Mouse (Mus musculus): ENCODE results near the gene Rps18. TPM values are rescaled to one million over a fixed set of nuclear protein-coding genes. Genes with fewer than 3 reads are reported as not detected.

The Rps18 gene
- polyA plus RNA-seq, 1 experiment: 488 TPM

DNA sequence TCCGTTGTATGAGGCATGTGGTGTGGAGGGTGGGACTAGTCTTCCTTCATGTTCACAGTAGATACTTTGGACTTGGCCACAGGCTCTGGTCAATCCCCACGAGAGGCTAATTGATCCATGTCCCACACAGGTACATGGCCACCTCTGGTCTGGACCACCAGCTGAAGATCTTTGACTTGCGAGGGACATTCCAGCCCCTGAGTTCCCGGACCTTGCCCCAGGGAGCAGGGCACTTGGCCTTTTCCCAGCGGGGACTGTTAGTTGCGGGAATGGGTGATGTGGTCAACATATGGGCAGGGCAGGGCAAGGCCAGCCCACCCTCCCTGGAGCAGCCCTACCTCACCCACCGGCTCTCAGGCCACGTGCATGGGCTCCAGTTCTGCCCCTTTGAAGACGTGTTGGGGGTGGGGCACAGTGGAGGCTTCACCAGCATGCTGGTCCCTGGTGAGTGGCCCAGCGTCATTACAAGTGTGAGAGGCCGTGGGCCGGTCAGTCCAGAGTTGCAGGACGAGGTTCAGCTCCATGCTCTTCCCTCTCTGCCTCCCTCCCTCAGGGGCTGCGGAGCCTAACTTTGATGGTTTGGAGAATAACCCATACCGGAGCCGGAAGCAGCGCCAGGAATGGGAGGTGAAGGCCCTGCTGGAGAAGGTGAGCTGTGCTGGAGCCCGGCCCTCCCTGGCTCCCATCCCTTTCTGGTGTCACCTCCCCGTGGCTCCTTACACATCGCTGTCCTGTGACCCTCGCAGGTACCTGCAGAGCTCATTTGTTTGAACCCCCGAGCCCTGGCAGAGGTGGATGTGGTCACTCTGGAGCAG is 7.5 kb downstream of the Rps18 start:
- no peak for DNase-seq (ENCODE audit: extremely low spot score in 1 of 2, low spot score in 1 of 2)

GRCm38 (mm10) chr17:33947430-33948089 is 8.2 kb downstream of the Rps18 start:
- peak in 1 of 2 experiments; percentile 31 for DNase-seq (ENCODE audit: extremely low spot score in 1 of 2, low spot score in 1 of 2)

- DNase-seq (ENCODE audit: extremely low spot score in 1 of 2, low spot score in 1 of 2): no peak
Measured at GRCm38 (mm10) chr17:33943454-33943853, 12.3 kb downstream of the Rps18 start.

GRCm38 (mm10) chr17:33941381-33941780 is 14.4 kb downstream of the Rps18 start:
- DNase-seq (ENCODE audit: extremely low spot score in 1 of 2, low spot score in 1 of 2): no peak

DNA sequence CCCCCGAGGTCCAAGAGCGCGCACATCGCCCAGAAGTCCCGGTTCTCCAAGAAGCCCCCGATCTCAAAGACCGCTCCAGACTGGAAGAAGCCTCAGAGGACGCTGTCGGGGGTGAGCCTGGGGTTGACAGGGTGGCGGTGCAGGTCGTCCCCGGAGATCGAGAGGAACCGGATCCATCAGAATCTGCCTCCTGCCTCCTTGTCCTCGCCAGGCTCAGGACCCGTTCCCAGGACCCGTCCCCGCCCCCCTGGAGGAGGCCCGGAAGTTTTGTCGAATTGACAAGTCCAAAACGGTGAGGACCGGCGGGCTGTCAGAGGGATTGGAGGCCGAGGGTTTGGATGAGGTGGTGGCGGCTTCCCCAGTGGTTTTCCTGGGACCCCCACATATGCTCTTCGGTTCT is 14.8 kb downstream of the Rps18 start:
- DNase-seq (ENCODE audit: extremely low spot score in 1 of 2, low spot score in 1 of 2): no peak

DNA sequence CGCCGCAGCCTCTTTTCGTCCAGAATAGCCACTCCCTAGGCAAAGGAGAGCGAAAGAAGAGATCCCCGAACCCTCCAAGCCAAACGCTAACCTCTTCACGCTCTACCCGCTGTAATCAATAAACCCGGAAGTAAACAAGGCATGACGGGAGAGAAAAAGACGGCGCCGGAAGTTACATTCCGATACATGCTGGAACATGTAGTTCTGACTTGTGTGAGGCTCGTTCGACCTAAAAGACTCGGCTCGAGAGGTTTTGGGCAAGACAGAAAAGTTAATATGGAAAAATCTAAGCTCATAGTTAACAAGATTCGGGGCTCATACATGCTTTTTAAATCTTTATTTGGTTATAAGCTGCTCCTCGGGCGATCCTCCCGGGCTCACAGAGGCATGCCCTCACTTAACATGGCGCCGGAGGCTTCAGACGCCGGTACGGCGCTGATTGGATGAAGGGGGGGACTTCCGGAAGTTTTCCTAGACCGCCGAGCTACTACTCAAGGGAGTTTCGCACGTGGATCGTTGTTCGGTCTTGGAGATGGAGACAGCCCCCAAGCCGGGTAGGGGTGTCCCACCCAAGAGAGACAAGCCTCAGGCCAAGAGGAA is 15.5 kb downstream of the Rps18 start, which contains the start of the genes Pfdn6 and Wdr46:
Gene Pfdn6 (minus strand): TSS at position 138 of the 600 bp plus-strand sequence.
Gene Wdr46 (plus strand): TSS at position 455 of the 600 bp plus-strand sequence.
- DNase-seq (ENCODE audit: extremely low spot score in 1 of 2, low spot score in 1 of 2): peak; percentile 83 to 95

- no peak for DNase-seq (ENCODE audit: extremely low spot score in 1 of 2, low spot score in 1 of 2)
Measured at GRCm38 (mm10) chr17:33938783-33939182, 17.0 kb downstream of the Rps18 start.

- no peak for DNase-seq (ENCODE audit: extremely low spot score in 1 of 2, low spot score in 1 of 2)
Measured at GRCm38 (mm10) chr17:33936993-33937392, 18.8 kb downstream of the Rps18 start.

- DNase-seq (ENCODE audit: extremely low spot score in 1 of 2, low spot score in 1 of 2): no peak
Measured at GRCm38 (mm10) chr17:33935422-33936055, 20.3 kb downstream of the Rps18 start.

DNA sequence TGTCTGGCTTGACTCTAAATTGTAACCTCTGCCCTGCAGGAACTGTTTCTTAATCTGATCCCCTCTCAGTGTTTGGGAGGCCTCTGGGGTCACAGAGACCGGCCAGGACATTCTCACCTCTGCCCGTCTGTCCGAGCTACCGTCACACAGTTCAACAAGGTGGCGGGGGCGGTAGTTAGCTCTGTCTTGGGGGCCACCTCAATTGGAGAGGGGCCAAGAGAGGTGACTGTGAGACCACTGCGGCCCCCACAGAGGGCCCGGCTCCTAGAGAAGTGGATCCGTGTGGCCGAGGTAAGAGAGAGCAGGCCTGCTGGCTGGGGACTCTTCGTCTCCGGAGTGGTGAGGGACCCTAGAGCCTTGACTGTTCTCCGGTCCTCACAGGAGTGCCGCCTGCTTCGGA is 22.8 kb downstream of the Rps18 start:
- DNase-seq (ENCODE audit: extremely low spot score in 1 of 2, low spot score in 1 of 2): no peak

DNA sequence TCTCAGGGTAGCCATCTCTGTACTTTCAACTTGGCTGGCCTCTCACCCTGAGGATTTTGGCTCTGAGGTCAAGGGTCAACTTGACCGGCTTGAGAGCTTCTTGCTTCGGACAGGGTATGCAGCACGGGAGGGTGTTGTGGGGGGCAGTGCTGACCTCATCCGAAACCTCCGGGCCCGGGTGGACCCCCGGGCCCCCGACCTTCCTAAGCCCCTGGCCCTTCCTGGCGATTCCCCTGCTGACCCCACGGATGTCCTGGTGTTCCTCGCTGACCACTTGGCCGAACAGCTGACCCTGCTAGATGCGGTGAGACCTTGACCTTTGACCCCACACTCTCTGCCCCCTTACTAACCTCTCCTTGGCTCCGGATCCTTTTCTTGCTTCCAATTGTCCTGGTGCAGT is 23.4 kb downstream of the Rps18 start:
- no peak for DNase-seq (ENCODE audit: extremely low spot score in 1 of 2, low spot score in 1 of 2)

- DNase-seq (ENCODE audit: extremely low spot score in 1 of 2, low spot score in 1 of 2): no peak
Measured at GRCm38 (mm10) chr17:33931947-33932346, 23.9 kb downstream of the Rps18 start.

GRCm38 (mm10) chr17:33931159-33931866 is 24.5 kb downstream of the Rps18 start:
- no peak for DNase-seq (ENCODE audit: extremely low spot score in 1 of 2, low spot score in 1 of 2)

DNA sequence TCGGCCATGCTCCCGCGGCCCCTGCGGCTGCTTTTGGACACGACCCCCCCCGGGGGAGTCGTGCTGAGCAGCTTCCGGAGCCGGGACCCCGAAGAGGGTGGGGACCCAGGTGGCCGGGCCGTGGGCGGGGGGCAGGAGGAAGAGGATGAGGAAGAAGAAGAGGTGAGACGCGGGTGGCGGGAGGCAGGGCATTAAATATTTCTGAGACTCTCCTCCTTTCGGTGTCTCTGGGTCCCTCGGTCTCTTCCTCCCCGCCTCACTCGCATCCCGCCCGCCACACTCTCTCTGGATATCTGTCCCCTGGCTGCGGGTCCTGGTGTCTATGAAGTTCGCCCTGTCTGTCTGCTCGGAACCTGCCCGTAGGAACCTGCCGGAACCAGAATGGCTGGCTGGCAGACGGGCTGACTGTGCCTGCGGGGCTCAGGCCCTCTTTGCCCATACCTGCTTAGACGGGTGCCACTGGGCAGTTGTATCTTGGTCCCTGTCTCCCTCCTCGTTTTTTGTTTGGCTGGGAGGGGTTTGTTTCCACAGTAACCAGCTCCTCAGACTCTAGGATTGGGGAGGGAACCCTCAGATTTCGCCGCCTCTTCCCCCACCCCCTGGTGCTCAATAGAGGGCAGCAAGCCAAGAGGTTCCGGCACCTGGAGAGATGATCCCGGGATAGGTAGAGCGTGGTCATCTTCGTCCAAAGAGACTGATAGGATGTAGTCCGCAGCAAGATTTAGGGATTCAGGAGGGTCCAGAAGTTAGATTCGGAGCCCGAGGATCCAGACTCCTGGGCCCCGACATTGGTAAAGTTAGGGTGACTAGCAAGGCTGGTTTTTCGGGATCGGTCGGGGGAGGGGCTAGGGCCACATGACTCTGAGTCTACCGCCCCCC is 25.3 kb downstream of the Rps18 start:
- DNase-seq (ENCODE audit: extremely low spot score in 1 of 2, low spot score in 1 of 2): peak in 1 of 2 experiments; percentile 80

- DNase-seq (ENCODE audit: extremely low spot score in 1 of 2, low spot score in 1 of 2): peak; percentile 69 to 94
Measured at GRCm38 (mm10) chr17:33929371-33930279, 26.2 kb downstream of the Rps18 start, which contains the start of gene Rgl2. Rgl2 (plus strand) TSS chr17:33929543.

- no peak for DNase-seq (ENCODE audit: extremely low spot score in 1 of 2, low spot score in 1 of 2)
Measured at GRCm38 (mm10) chr17:33928251-33928947, 27.4 kb downstream of the Rps18 start.

GRCm38 (mm10) chr17:33926207-33926932 is 29.4 kb downstream of the Rps18 start:
- DNase-seq (ENCODE audit: extremely low spot score in 1 of 2, low spot score in 1 of 2): no peak

Measured in frontal cortex, adult 2 months (tissue).